Mouse (Mus musculus) lung, embryonic 15.5 days (tissue): ENCODE measurements at regions not wholly inside any gene's neighbourhood (a gene's known extent, or its start where the extent isn't known, plus 50 kb on each side); places are given as distances from the start of the nearest gene placed in this dataset.
A peak's percentile ranks its signal among the peaks of the same experiment; 100 is the strongest.

Source experiments
- ATAC-seq: fragments of 200-750 bp; cut with Nextera tagmentation; 2 replicates; pipeline ENCODE4 v1.8.0; 2017; ENCODE audit warnings: moderate number of reproducible peaks, borderline replicate concordance; ENCODE audit not compliant: low FRiP score, low TSS enrichment; ENCODE audit errors: extremely low read depth
- H3K27ac ChIP-seq: fragments of 300-500 bp; sonication (generic); 2 replicates; pipeline ENCODE4 v1.5.1; 2015; ENCODE audit warnings: moderate library complexity, mild to moderate bottlenecking, inconsistent platforms
- H3K27me3 ChIP-seq: fragments of 300-500 bp; sonication (generic); 2 replicates; pipeline ENCODE4 v1.6.1; 2015; ENCODE audit warnings: inconsistent platforms
- H3K36me3 ChIP-seq: fragments of 300-500 bp; sonication (generic); 2 replicates; pipeline ENCODE4 v1.6.1; 2015; ENCODE audit warnings: inconsistent platforms
- H3K4me1 ChIP-seq: fragments of 300-500 bp; sonication (generic); 2 replicates; pipeline ENCODE4 v1.6.1; 2015; ENCODE audit warnings: inconsistent platforms
- H3K4me2 ChIP-seq: fragments of 300-500 bp; sonication (generic); 2 replicates; pipeline ENCODE4 v1.6.1; 2015; ENCODE audit warnings: inconsistent platforms, mild to moderate bottlenecking, moderate library complexity
- H3K4me3 ChIP-seq: fragments of 300-500 bp; sonication (generic); 2 replicates; pipeline ENCODE4 v1.5.1; 2015; ENCODE audit warnings: mild to moderate bottlenecking, inconsistent platforms
- H3K9ac ChIP-seq: fragments of 300-500 bp; sonication (generic); 2 replicates; pipeline ENCODE4 v1.6.1; 2015; ENCODE audit warnings: inconsistent platforms
- H3K9me3 ChIP-seq: fragments of 300-500 bp; sonication (generic); 2 replicates; pipeline ENCODE4 v1.6.1; 2016; ENCODE audit warnings: inconsistent platforms
- WGBS: fragments of 180-500 bp; shearing (Covaris S2); methylation state at CpG from one replicate; pipeline ENCODE4 v1.1.7; 2015; 5-methylcytosine and 5-hydroxymethylcytosine counted together

- H3K4me1 ChIP-seq = peaks cover 16% of the 10 kb centered on the region
- no peak overlapping the region for H3K9ac ChIP-seq
- no peaks in the 10 kb centered on the region for H3K27me3 ChIP-seq
- 32% methylated on average over 3 of the region's 3 CpGs for WGBS
- H3K27ac ChIP-seq = no peak overlapping the region
- no peak overlapping the region for H3K4me2 ChIP-seq
- no peaks in the 10 kb centered on the region for H3K9me3 ChIP-seq
- H3K4me3 ChIP-seq = no peak overlapping the region
- H3K36me3 ChIP-seq = no peaks in the 10 kb centered on the region
- ATAC-seq = peak; percentile 93
These were observed 106.4 kb upstream of the 4933402D24Rik start for GRCm38 (mm10) chr1:63875297-63875962.

GRCm38 (mm10) chr1:63871831-63872230 lies 102.8 kb upstream of the 4933402D24Rik start:
- no peak overlapping the region for H3K4me2 ChIP-seq
- H3K27ac ChIP-seq = no peak overlapping the region
- H3K9me3 ChIP-seq = no peaks in the 10 kb centered on the region
- H3K27me3 ChIP-seq = no peaks in the 10 kb centered on the region
- H3K36me3 ChIP-seq = no peaks in the 10 kb centered on the region
- H3K4me3 ChIP-seq = no peak overlapping the region
- H3K4me1 ChIP-seq = peaks cover 12% of the 10 kb centered on the region
- WGBS = 64% methylated on average over 6 of the region's 6 CpGs
- no peak overlapping the region for H3K9ac ChIP-seq
- no peak for ATAC-seq

- no peak overlapping the region for H3K27ac ChIP-seq
- no peaks in the 10 kb centered on the region for H3K9me3 ChIP-seq
- WGBS = 85% methylated on average over 2 of the region's 2 CpGs
- H3K36me3 ChIP-seq = no peaks in the 10 kb centered on the region
- ATAC-seq = no peak
- no peak overlapping the region for H3K4me2 ChIP-seq
- H3K27me3 ChIP-seq = no peaks in the 10 kb centered on the region
- H3K9ac ChIP-seq = no peak overlapping the region
- no peak overlapping the region for H3K4me3 ChIP-seq
- H3K4me1 ChIP-seq = no peaks in the 10 kb centered on the region
These were observed 100.3 kb upstream of the 4933402D24Rik start for GRCm38 (mm10) chr1:63869342-63869741.

GRCm38 (mm10) chr1:63857933-63858649 lies 89.0 kb upstream of the 4933402D24Rik start:
- Histone ChIP-seq H3K4me2 (no peak overlapping the region), H3K4me3 (no peak overlapping the region)

GRCm38 (mm10) chr1:63857468-63857867 lies 88.4 kb upstream of the 4933402D24Rik start:
- Histone ChIP-seq H3K9ac (no peak overlapping the region), H3K27me3 (no peaks in the 10 kb centered on the region), H3K4me1 (peaks cover 3% of the 10 kb centered on the region; the same call in 1 of the 2 replicates), H3K9me3 (no peaks in the 10 kb centered on the region), H3K4me3 (no peak overlapping the region), H3K4me2 (no peak overlapping the region), H3K36me3 (no peaks in the 10 kb centered on the region), H3K27ac (no peak overlapping the region)
- ATAC-seq = no peak
- 33% methylated on average over 5 of the region's 5 CpGs for WGBS

More at GRCm38 (mm10) chr1:63857933-63858649, 89.0 kb upstream of the 4933402D24Rik start:
- no peak overlapping the region for H3K27ac ChIP-seq
- no peak overlapping the region for H3K9ac ChIP-seq
- WGBS = 28% methylated on average over 6 of the region's 6 CpGs
- no peaks in the 10 kb centered on the region for H3K36me3 ChIP-seq
- ATAC-seq = no peak
- H3K27me3 ChIP-seq = no peaks in the 10 kb centered on the region
- H3K9me3 ChIP-seq = no peaks in the 10 kb centered on the region
- H3K4me1 ChIP-seq = peaks cover 3% of the 10 kb centered on the region; the same call in 1 of the 2 replicates

- no peak overlapping the region for H3K4me3 ChIP-seq
- no peak overlapping the region for H3K4me2 ChIP-seq
- H3K27ac ChIP-seq = no peak overlapping the region
- no peak for ATAC-seq
- no peak overlapping the region for H3K9ac ChIP-seq
- 72% methylated on average over 2 of the region's 2 CpGs for WGBS
- H3K4me1 ChIP-seq = peaks cover 3% of the 10 kb centered on the region; the same call in 1 of the 2 replicates
- no peaks in the 10 kb centered on the region for H3K9me3 ChIP-seq
- H3K36me3 ChIP-seq = no peaks in the 10 kb centered on the region
- no peaks in the 10 kb centered on the region for H3K27me3 ChIP-seq
These were observed 87.3 kb upstream of the 4933402D24Rik start for GRCm38 (mm10) chr1:63856366-63856765.

GRCm38 (mm10) chr1:63854794-63855193 lies 85.7 kb upstream of the 4933402D24Rik start:
- no peak for ATAC-seq
- H3K4me1 ChIP-seq = peaks cover 3% of the 10 kb centered on the region; the same call in 1 of the 2 replicates
- 57% methylated on average over 3 of the region's 3 CpGs for WGBS

GRCm38 (mm10) chr1:63851476-63852094 lies 82.5 kb upstream of the 4933402D24Rik start:
- WGBS = 45% methylated on average over 4 of the region's 4 CpGs
- H3K27me3 ChIP-seq = no peaks in the 10 kb centered on the region
- no peak for ATAC-seq
- H3K36me3 ChIP-seq = no peaks in the 10 kb centered on the region
- no peak overlapping the region for H3K4me2 ChIP-seq
- no peak overlapping the region for H3K27ac ChIP-seq
- no peaks in the 10 kb centered on the region for H3K4me1 ChIP-seq
- no peak overlapping the region for H3K4me3 ChIP-seq
- no peak overlapping the region for H3K9ac ChIP-seq
- H3K9me3 ChIP-seq = no peaks in the 10 kb centered on the region

More at GRCm38 (mm10) chr1:63854794-63855193, 85.7 kb upstream of the 4933402D24Rik start:
- H3K4me3 ChIP-seq = no peak overlapping the region
- no peaks in the 10 kb centered on the region for H3K36me3 ChIP-seq
- H3K9ac ChIP-seq = no peak overlapping the region
- H3K27ac ChIP-seq = no peak overlapping the region
- no peak overlapping the region for H3K4me2 ChIP-seq
- no peaks in the 10 kb centered on the region for H3K27me3 ChIP-seq
- no peaks in the 10 kb centered on the region for H3K9me3 ChIP-seq

- Histone ChIP-seq H3K9me3 (no peaks in the 10 kb centered on the region), H3K4me2 (no peak overlapping the region), H3K9ac (no peak overlapping the region), H3K4me3 (no peak overlapping the region), H3K4me1 (no peaks in the 10 kb centered on the region), H3K27ac (no peak overlapping the region), H3K36me3 (no peaks in the 10 kb centered on the region), H3K27me3 (no peaks in the 10 kb centered on the region)
- WGBS = 36% methylated on average over 3 of the region's 3 CpGs
- no peak for ATAC-seq
These were observed 81.2 kb upstream of the 4933402D24Rik start for GRCm38 (mm10) chr1:63850262-63850661.

- no peaks in the 10 kb centered on the region for H3K4me1 ChIP-seq
- no peak overlapping the region for H3K4me3 ChIP-seq
- H3K9me3 ChIP-seq = no peaks in the 10 kb centered on the region
- no peaks in the 10 kb centered on the region for H3K27me3 ChIP-seq
- H3K4me2 ChIP-seq = no peak overlapping the region
- H3K9ac ChIP-seq = no peak overlapping the region
- H3K27ac ChIP-seq = no peak overlapping the region
- WGBS = 75% methylated on average over 5 of the region's 5 CpGs
- ATAC-seq = no peak
- no peaks in the 10 kb centered on the region for H3K36me3 ChIP-seq
These were observed 59.2 kb upstream of the 4933402D24Rik start for GRCm38 (mm10) chr1:63828174-63828844.

- Histone ChIP-seq H3K4me2 (no peak overlapping the region), H3K27ac (no peak overlapping the region), H3K9me3 (no peaks in the 10 kb centered on the region), H3K36me3 (no peaks in the 10 kb centered on the region), H3K4me1 (no peaks in the 10 kb centered on the region), H3K4me3 (no peak overlapping the region), H3K9ac (no peak overlapping the region), H3K27me3 (no peaks in the 10 kb centered on the region)
- 64% methylated on average over 4 of the region's 4 CpGs for WGBS
- no peak for ATAC-seq
These were observed 51.7 kb upstream of the 4933402D24Rik start for GRCm38 (mm10) chr1:63820614-63821270.
